Mouse (Mus musculus): ENCODE results near the gene Hk2.

Gene Hk2

GRCm38 (mm10) chr6:82774321-82774764 lies at the start of gene Hk2:
Gene Hk2, minus strand, starts transcription at chr6:82774454.
- DNase-seq: peak; percentile 84

- DNase-seq: no peak
Measured at GRCm38 (mm10) chr6:82821758-82822253, 47.6 kb upstream of the Hk2 start.

- no peak for DNase-seq
Measured at GRCm38 (mm10) chr6:82820716-82821115, 46.5 kb upstream of the Hk2 start.

GRCm38 (mm10) chr6:82814821-82815220 lies 40.6 kb upstream of the Hk2 start:
- no peak for DNase-seq

GRCm38 (mm10) chr6:82807984-82808700 lies 33.9 kb upstream of the Hk2 start:
- DNase-seq: no peak

- DNase-seq: no peak
Measured at GRCm38 (mm10) chr6:82806971-82807370, 32.7 kb upstream of the Hk2 start.

- DNase-seq: no peak
Measured at GRCm38 (mm10) chr6:82806503-82806902, 32.2 kb upstream of the Hk2 start.

- no peak for DNase-seq
Measured at GRCm38 (mm10) chr6:82805894-82806293, 31.6 kb upstream of the Hk2 start.

GRCm38 (mm10) chr6:82804984-82805383 lies 30.7 kb upstream of the Hk2 start:
- no peak for DNase-seq

GRCm38 (mm10) chr6:82798202-82798737 lies 24.0 kb upstream of the Hk2 start:
- DNase-seq: no peak

GRCm38 (mm10) chr6:82797300-82797839 lies 23.1 kb upstream of the Hk2 start:
- no peak for DNase-seq

GRCm38 (mm10) chr6:82790864-82791263 lies 16.6 kb upstream of the Hk2 start:
- DNase-seq: no peak

- DNase-seq: no peak
Measured at GRCm38 (mm10) chr6:82783906-82784305, 9.7 kb upstream of the Hk2 start.

- no peak for DNase-seq
Measured at GRCm38 (mm10) chr6:82780802-82781393, 6.6 kb upstream of the Hk2 start.

GRCm38 (mm10) chr6:82780369-82780768 lies 6.1 kb upstream of the Hk2 start:
- DNase-seq: no peak

GRCm38 (mm10) chr6:82777124-82777654 lies 2.9 kb upstream of the Hk2 start:
- DNase-seq: no peak

GRCm38 (mm10) chr6:82775386-82775785 lies 1.1 kb upstream of the Hk2 start:
- DNase-seq: no peak

GRCm38 (mm10) chr6:82773261-82774131 lies 758 bp downstream of the Hk2 start:
- peak; percentile 20 for DNase-seq

GRCm38 (mm10) chr6:82772451-82773101 lies 1.7 kb downstream of the Hk2 start:
- no peak for DNase-seq

GRCm38 (mm10) chr6:82771981-82772409 lies 2.3 kb downstream of the Hk2 start:
- DNase-seq: no peak

- DNase-seq: no peak
Measured at GRCm38 (mm10) chr6:82771059-82771458, 3.2 kb downstream of the Hk2 start.

- no peak for DNase-seq
Measured at GRCm38 (mm10) chr6:82770286-82770685, 4.0 kb downstream of the Hk2 start.

Measured in right cerebral cortex, postnatal 25 days (tissue).